Mouse (Mus musculus): ENCODE results near the gene Tmcc2.

The Tmcc2 gene

GRCm38 (mm10) chr1:132342518-132342917 is 48.6 kb downstream of the Tmcc2 start:
- no peak for DNase-seq (ENCODE audit: low read depth in 1 of 2, low spot score in 2 of 2)

- DNase-seq (ENCODE audit: low read depth in 1 of 2, low spot score in 2 of 2) = peak; percentile 66 to 75
Measured at GRCm38 (mm10) chr1:132341731-132342501, 49.2 kb downstream of the Tmcc2 start.

GRCm38 (mm10) chr1:132338027-132338660 is 52.9 kb downstream of the Tmcc2 start:
- DNase-seq (ENCODE audit: low read depth in 1 of 2, low spot score in 2 of 2) = no peak

GRCm38 (mm10) chr1:132336921-132337320 is 54.2 kb downstream of the Tmcc2 start:
- DNase-seq (ENCODE audit: low read depth in 1 of 2, low spot score in 2 of 2) = no peak

- no peak for DNase-seq (ENCODE audit: low read depth in 1 of 2, low spot score in 2 of 2)
Measured at GRCm38 (mm10) chr1:132335378-132335965, 55.6 kb downstream of the Tmcc2 start.

GRCm38 (mm10) chr1:132334178-132334801 is 56.8 kb downstream of the Tmcc2 start:
- no peak for DNase-seq (ENCODE audit: low read depth in 1 of 2, low spot score in 2 of 2)

- no peak for DNase-seq (ENCODE audit: low read depth in 1 of 2, low spot score in 2 of 2)
Measured at GRCm38 (mm10) chr1:132333675-132334141, 57.4 kb downstream of the Tmcc2 start.

- no peak for DNase-seq (ENCODE audit: low read depth in 1 of 2, low spot score in 2 of 2)
Measured at GRCm38 (mm10) chr1:132333201-132333600, 57.9 kb downstream of the Tmcc2 start.

- DNase-seq (ENCODE audit: low read depth in 1 of 2, low spot score in 2 of 2) = no peak
Measured at GRCm38 (mm10) chr1:132331283-132331682, 59.8 kb downstream of the Tmcc2 start.

- DNase-seq (ENCODE audit: low read depth in 1 of 2, low spot score in 2 of 2) = no peak
Measured at GRCm38 (mm10) chr1:132330397-132330796, 60.7 kb downstream of the Tmcc2 start.

- DNase-seq (ENCODE audit: low read depth in 1 of 2, low spot score in 2 of 2) = no peak
Measured at GRCm38 (mm10) chr1:132329656-132330055, 61.4 kb downstream of the Tmcc2 start.

- DNase-seq (ENCODE audit: low read depth in 1 of 2, low spot score in 2 of 2) = no peak
Measured at GRCm38 (mm10) chr1:132328565-132328964, 62.5 kb downstream of the Tmcc2 start.

- no peak for DNase-seq (ENCODE audit: low read depth in 1 of 2, low spot score in 2 of 2)
Measured at GRCm38 (mm10) chr1:132327477-132327876, 63.6 kb downstream of the Tmcc2 start.

GRCm38 (mm10) chr1:132326777-132327176 is 64.3 kb downstream of the Tmcc2 start:
- no peak for DNase-seq (ENCODE audit: low read depth in 1 of 2, low spot score in 2 of 2)

GRCm38 (mm10) chr1:132322711-132323542 is 68.2 kb downstream of the Tmcc2 start:
- no peak for DNase-seq (ENCODE audit: low read depth in 1 of 2, low spot score in 2 of 2)

- no peak for DNase-seq (ENCODE audit: low read depth in 1 of 2, low spot score in 2 of 2)
Measured at GRCm38 (mm10) chr1:132321821-132322580, 69.1 kb downstream of the Tmcc2 start.

- no peak for DNase-seq (ENCODE audit: low read depth in 1 of 2, low spot score in 2 of 2)
Measured at GRCm38 (mm10) chr1:132319242-132319641, 71.8 kb downstream of the Tmcc2 start.

- no peak for DNase-seq (ENCODE audit: low read depth in 1 of 2, low spot score in 2 of 2)
Measured at GRCm38 (mm10) chr1:132317894-132318863, 72.9 kb downstream of the Tmcc2 start.

GRCm38 (mm10) chr1:132317413-132317812 is 73.7 kb downstream of the Tmcc2 start:
- no peak for DNase-seq (ENCODE audit: low read depth in 1 of 2, low spot score in 2 of 2)
